Mouse (Mus musculus) liver, embryonic 14.5 days (tissue): ENCODE results near the gene Crlf3.

Experiments used
- CTCF ChIP-seq: IDR thresholded peaks from 2 replicates; pipeline ENCODE4 v1.5.1; 2016; ENCODE audit warnings: antibody characterized with exemption, low read depth, control low read depth
- EP300 ChIP-seq: IDR thresholded peaks from 2 replicates; pipeline ENCODE4 v1.6.1; 2016; ENCODE audit warnings: antibody characterized with exemption, low read depth

DNA sequence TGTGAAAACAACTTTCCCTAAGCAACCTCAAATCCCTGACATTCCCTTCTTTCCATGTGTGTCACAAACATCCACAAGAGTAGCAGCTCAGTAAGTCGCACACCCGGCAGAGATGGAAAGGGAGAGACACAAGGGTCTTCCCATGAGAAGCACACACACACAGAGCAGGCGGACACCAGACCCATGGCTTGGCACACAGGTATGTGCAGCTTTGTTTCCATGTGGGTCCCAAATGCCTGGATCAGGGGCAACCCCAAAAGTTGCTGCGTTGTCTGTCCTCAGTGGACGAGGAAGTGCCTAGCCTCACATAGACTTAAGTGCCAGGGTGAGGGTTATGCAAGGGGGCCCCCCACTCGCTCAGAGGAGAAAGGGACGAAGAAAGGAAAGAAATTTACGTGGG is 43.3 kb downstream of the Crlf3 start:
- TF ChIP-seq CTCF, result no peak
- TF ChIP-seq EP300, result no peak
